Mouse (Mus musculus) intestine, postnatal 0 days (tissue): ENCODE measurements around the gene Zfyve27. TPM values are rescaled to one million over a fixed set of nuclear protein-coding genes. Genes with fewer than 3 reads are reported as not detected.

Experiments used
- ATAC-seq: fragments of 200-750 bp; cut with Nextera tagmentation; 2 replicates; pipeline ENCODE4 v1.8.0; 2017; ENCODE audit warnings: mild to moderate bottlenecking, moderate TSS enrichment, moderate library complexity
- H3K27ac ChIP-seq: fragments of 300-500 bp; sonication (generic); 2 replicates; pipeline ENCODE4 v1.5.1; 2014; ENCODE audit warnings: mild to moderate bottlenecking, low read depth, low read length, moderate library complexity
- H3K27me3 ChIP-seq: fragments of 300-500 bp; sonication (generic); replicated peaks from 2 replicates; pipeline ENCODE4 v1.6.1; 2014; ENCODE audit warnings: low read length, mixed read lengths; ENCODE audit not compliant: control insufficient read depth, insufficient read depth
- H3K36me3 ChIP-seq: fragments of 300-500 bp; sonication (generic); 2 replicates; pipeline ENCODE4 v1.6.1; 2014; ENCODE audit warnings: mild to moderate bottlenecking, moderate library complexity; ENCODE audit not compliant: control insufficient read depth, insufficient read depth
- H3K4me1 ChIP-seq: fragments of 300-500 bp; sonication (generic); replicated peaks from 2 replicates; pipeline ENCODE4 v1.6.1; 2014; ENCODE audit warnings: antibody characterized with exemption, low read length, mixed read lengths; ENCODE audit not compliant: control insufficient read depth, insufficient read depth
- H3K4me2 ChIP-seq: fragments of 300-500 bp; sonication (generic); replicated peaks from 2 replicates; pipeline ENCODE4 v1.6.1; 2014; ENCODE audit warnings: low read depth, mild to moderate bottlenecking, moderate library complexity
- H3K4me3 ChIP-seq: fragments of 300-500 bp; sonication (generic); 2 replicates; pipeline ENCODE4 v1.5.1; 2014; ENCODE audit warnings: low read depth, low read length
- H3K9ac ChIP-seq: fragments of 300-500 bp; sonication (generic); 2 replicates; pipeline ENCODE4 v1.6.1; 2014; ENCODE audit warnings: mild to moderate bottlenecking, low read depth, low read length
- H3K9me3 ChIP-seq: fragments of 300-500 bp; sonication (generic); 2 replicates; pipeline ENCODE4 v1.6.1; 2016; ENCODE audit warnings: mixed run types; ENCODE audit not compliant: control insufficient read depth
- CTCF ChIP-seq: sonication (generic); IDR thresholded peaks from 2 replicates; pipeline ENCODE4 v1.5.1; 2016; ENCODE audit warnings: low read depth, mild to moderate bottlenecking, control low read depth, antibody characterized with exemption, moderate library complexity
- WGBS: fragments of 180-500 bp; shearing (Covaris S2); extraction: QIAGEN DNeasy Blood & Tissue Kit; methylation state at CpG from one replicate; pipeline ENCODE4 v1.1.7; 2014; 5-methylcytosine and 5-hydroxymethylcytosine counted together
- polyA plus RNA-seq: library from polyadenylated mRNA; unstranded; fragments of >200 nt; fragmentation: Nextera tagmentation; extraction: Ambion mirVana; gene quantifications from 2 replicates; pipeline ENCODE4 v1.2.1, GENCODE M21; 2015

The Zfyve27 gene
- polyA plus RNA-seq, 1 experiment from 2014 or later: 13.3 TPM

GRCm38 (mm10) chr19:42151990-42152389 lies 11.8 kb upstream of the Zfyve27 start:
- Histone ChIP-seq H3K27me3 (no peaks in the 10 kb centered on the region), H3K9me3 (no peaks in the 10 kb centered on the region), H3K4me2 (no peak overlapping the region), H3K36me3 (0 out of 2 replicates have a peak, but pooled peaks cover 5% of the 10 kb centered on the region), H3K4me1 (no peaks in the 10 kb centered on the region), H3K9ac (no peak overlapping the region), H3K4me3 (no peak overlapping the region), H3K27ac (no peak overlapping the region)
- peak; percentile 95 for TF ChIP-seq CTCF
- peak; percentile 26; the same call in 1 of the 2 replicates for ATAC-seq
- WGBS: 5% methylated on average over 6 of the region's 6 CpGs

DNA sequence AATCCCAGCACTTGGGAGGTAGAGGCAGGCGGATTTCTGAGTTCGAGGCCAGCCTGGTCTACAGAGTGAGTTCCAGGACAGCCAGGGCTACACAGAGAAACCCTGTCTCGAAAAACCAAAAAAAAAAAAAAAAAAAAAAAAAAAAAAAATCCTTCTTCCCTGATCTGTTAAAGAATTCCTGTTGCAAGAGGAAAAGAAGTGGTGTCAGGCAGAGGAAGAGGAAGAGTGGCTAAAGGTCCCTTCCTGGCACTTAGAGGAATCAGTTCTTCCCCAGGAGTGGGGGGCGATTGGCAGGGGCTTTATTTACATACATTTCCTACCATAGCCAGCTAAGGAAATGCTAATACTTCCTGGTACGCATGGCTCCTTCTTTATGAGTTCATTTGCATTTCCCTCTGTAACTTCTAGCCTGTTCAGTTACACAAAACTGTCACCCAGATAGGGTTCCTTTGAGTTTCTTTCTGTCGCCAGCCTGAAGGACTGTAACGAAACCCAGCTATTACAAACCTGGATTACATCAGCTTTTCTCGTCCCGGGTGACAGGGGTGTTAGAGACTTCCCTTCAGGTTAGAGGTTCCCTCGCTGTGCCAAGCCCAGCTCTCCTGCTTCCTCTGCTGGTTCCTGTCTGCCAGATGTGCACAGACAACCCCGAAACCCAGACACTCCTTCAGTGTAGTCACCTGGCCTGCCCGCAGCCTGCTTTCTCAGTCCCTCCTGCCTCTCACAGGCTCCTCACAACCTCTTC lies 6.1 kb upstream of the Zfyve27 start:
- H3K4me1 ChIP-seq: no peaks in the 10 kb centered on the region
- H3K27ac ChIP-seq: no peak overlapping the region
- ATAC-seq: no peak
- H3K9ac ChIP-seq: no peak overlapping the region
- 56% methylated on average over 12 of the region's 12 CpGs for WGBS
- no peaks in the 10 kb centered on the region for H3K36me3 ChIP-seq
- no peaks in the 10 kb centered on the region for H3K9me3 ChIP-seq
- TF ChIP-seq CTCF: no peak
- no peak overlapping the region for H3K4me2 ChIP-seq
- H3K27me3 ChIP-seq: no peaks in the 10 kb centered on the region
- no peak overlapping the region for H3K4me3 ChIP-seq

- 37% methylated on average over 13 of the region's 13 CpGs for WGBS
- peak; percentile 37; the same call in 1 of the 2 replicates for TF ChIP-seq CTCF
- Histone ChIP-seq H3K27ac (no peak overlapping the region), H3K4me1 (no peaks in the 10 kb centered on the region), H3K9ac (no peak overlapping the region), H3K4me3 (no peak overlapping the region), H3K9me3 (no peaks in the 10 kb centered on the region), H3K27me3 (no peaks in the 10 kb centered on the region), H3K4me2 (no peak overlapping the region), H3K36me3 (no peaks in the 10 kb centered on the region)
- no peak for ATAC-seq
These were observed 5.3 kb upstream of the Zfyve27 start for GRCm38 (mm10) chr19:42158246-42159017.

GRCm38 (mm10) chr19:42164188-42164587 lies 437 bp downstream of the Zfyve27 start:
- no peak for ATAC-seq
- H3K4me3 ChIP-seq: no peak overlapping the region
- 0 out of 2 replicates have a peak, but pooled peaks cover 4% of the 10 kb centered on the region for H3K4me1 ChIP-seq
- 0 out of 2 replicates have a peak, but pooled peaks cover 2% of the 10 kb centered on the region for H3K27me3 ChIP-seq
- no peaks in the 10 kb centered on the region for H3K9me3 ChIP-seq
- H3K27ac ChIP-seq: no peak overlapping the region
- no peak for TF ChIP-seq CTCF
- no peak overlapping the region for H3K4me2 ChIP-seq
- H3K36me3 ChIP-seq: no peaks in the 10 kb centered on the region
- WGBS: 47% methylated on average over 7 of the region's 7 CpGs
- H3K9ac ChIP-seq: no peak overlapping the region

- WGBS: 3% methylated on average over 12 of the region's 12 CpGs
- peak; percentile 96 for TF ChIP-seq CTCF
- no peaks in the 10 kb centered on the region for H3K9me3 ChIP-seq
- no peaks in the 10 kb centered on the region for H3K36me3 ChIP-seq
- H3K4me1 ChIP-seq: 0 out of 2 replicates have a peak, but pooled peaks cover 8% of the 10 kb centered on the region
- no peak overlapping the region for H3K9ac ChIP-seq
- 0 out of 2 replicates have a peak, but pooled peaks have one; percentile 26 for ATAC-seq
- 0 out of 2 replicates have a peak, but pooled peaks cover 2% of the 10 kb centered on the region for H3K27me3 ChIP-seq
- no peak overlapping the region for H3K27ac ChIP-seq
- H3K4me3 ChIP-seq: no peak overlapping the region
- peak overlapping the region; percentile 57 for H3K4me2 ChIP-seq
These were observed 2.4 kb downstream of the Zfyve27 start for GRCm38 (mm10) chr19:42166130-42166529.

DNA sequence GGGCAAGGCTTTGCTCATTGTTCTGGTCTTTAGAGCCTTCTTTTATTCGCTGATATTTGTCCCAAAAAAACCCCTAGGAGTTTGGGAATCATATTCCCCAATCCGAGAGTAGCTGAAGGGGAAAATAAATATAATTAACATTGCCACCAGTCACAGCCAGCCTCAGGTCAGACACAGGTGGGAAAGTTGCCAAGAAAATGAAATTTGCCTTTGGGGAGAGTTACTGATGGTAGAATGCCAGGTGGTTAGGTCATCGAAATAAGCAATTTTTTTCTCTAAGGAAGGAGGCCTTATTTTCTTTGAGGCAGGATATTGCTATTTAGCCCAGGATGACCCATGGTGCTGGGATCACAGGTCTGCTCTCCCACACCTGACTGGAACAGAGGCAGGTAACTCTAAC lies 3.0 kb downstream of the Zfyve27 start:
- Histone ChIP-seq H3K36me3 (no peaks in the 10 kb centered on the region), H3K27me3 (0 out of 2 replicates have a peak, but pooled peaks cover 2% of the 10 kb centered on the region), H3K27ac (no peak overlapping the region), H3K4me1 (peaks cover 15% of the 10 kb centered on the region; the same call in 1 of the 2 replicates), H3K9me3 (no peaks in the 10 kb centered on the region), H3K9ac (no peak overlapping the region), H3K4me3 (no peak overlapping the region), H3K4me2 (no peak overlapping the region)
- 49% methylated on average over 3 of the region's 3 CpGs for WGBS
- TF ChIP-seq CTCF: no peak
- ATAC-seq: no peak
